ENCODE assay signal across 18 mouse cellular contexts in the genomic region with DNA sequence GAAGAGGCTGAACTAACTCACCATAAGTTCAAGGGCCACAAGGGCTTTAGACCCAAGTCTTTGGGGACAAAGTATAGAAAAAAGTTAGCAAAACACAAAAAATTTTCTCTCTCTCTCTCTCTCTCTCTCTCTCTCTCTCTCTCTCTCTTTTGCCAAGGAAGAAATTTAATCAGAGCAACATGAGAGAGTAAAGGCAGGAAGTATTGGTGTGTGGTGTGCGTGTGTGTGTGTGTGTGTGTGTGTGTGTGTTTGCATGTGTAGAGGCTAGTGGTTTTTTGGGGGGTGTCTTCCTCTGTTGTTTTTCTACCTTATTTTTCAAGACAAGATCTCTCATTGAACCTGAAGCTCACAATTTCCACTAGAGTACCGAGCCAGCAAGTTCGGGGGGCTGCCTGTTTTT. TPM values are rescaled to one million over a fixed set of nuclear protein-coding genes. Genes with fewer than 3 reads are reported as not detected.
DNase-seq lines count a peak whose midpoint lies in the region; TF ChIP-seq lines count a peak whose summit lies in the region.
"Had no signal": no experiment of that assay in that cellular context is flagged by ENCODE, and none has a peak within 500 bp of the region (broad histone marks: within the 10 kb centered on the region; RNA-seq: fewer than 3 reads in every experiment).

No protein-coding gene starts in this region.

- 61% methylated on average over 3 of the region's 3 CpGs for WGBS in spleen, adult 2 months
- WGBS in lung, adult 2 months = 87% methylated on average over 3 of the region's 3 CpGs

- H3K27me3 ChIP-seq in spleen, adult 2 months (ENCODE audit: control insufficient read depth, insufficient read depth, low read length) = no peaks in the 10 kb centered on the region
- H3K27me3 ChIP-seq: heart, embryonic 12.5 days; hindbrain, embryonic 15.5 days had no signal

- no peaks in the 10 kb centered on the region for H3K4me1 ChIP-seq in spleen, adult 2 months (ENCODE audit: control insufficient read depth, insufficient read depth, insufficient read length)
- no peaks in the 10 kb centered on the region; the same call in 1 of the 2 replicates for H3K4me1 ChIP-seq in lung, adult 2 months (ENCODE audit: control insufficient read depth, insufficient read depth, low read length)

- H3K27ac ChIP-seq in spleen, adult 2 months (ENCODE audit: insufficient read depth, low read length) = peak overlapping the region; percentile 38; the same call in 1 of the 2 replicates
- H3K27ac ChIP-seq: embryonic facial prominence, embryonic 12.5 days; forebrain, embryonic 12.5 days; heart, adult 2 months; hindbrain, embryonic 10.5 days; hindbrain, embryonic 15.5 days had no signal

- no peak for DNase-seq in spleen, adult 2 months (ENCODE audit: low read depth in 1 of 2, low spot score in 2 of 2)
- no peak for DNase-seq in spleen, adult 12 weeks (ENCODE audit: low spot score)
- DNase-seq in CD8-positive naive resting alpha-beta T cell, adult 2 months (ENCODE audit: low read depth in 2 of 2, low spot score in 2 of 2) = peak; percentile 43 to 61
- DNase-seq in thymus, postnatal 14 days = peak; percentile 20
- no peak for DNase-seq in adrenal gland, adult 8-10 months
- no peak for DNase-seq in lung, adult 2 months
- DNase-seq: adrenal gland, postnatal 10 days; cerebellum, adult 11 months; cerebellum, adult 8-10 months; cerebellum, postnatal 25 days; forebrain, postnatal 0 days; gastrocnemius, postnatal 14 days; heart, adult 2 months had no signal

- no peaks in the 10 kb centered on the region for H3K36me3 ChIP-seq in spleen, adult 2 months (ENCODE audit: control insufficient read depth, insufficient read depth, low read length)
- H3K36me3 ChIP-seq: embryonic facial prominence, embryonic 12.5 days; forebrain, embryonic 12.5 days; heart, embryonic 12.5 days; hindbrain, embryonic 10.5 days; hindbrain, embryonic 15.5 days had no signal

- no peak for TF ChIP-seq CTCF in spleen, adult 2 months (IDR thresholded peaks at IDR 0.05; ENCODE audit: extremely low read depth, insufficient read depth, insufficient read length, insufficient replicate concordance)
- TF ChIP-seq CTCF in lung, adult 2 months (IDR thresholded peaks at IDR 0.05; ENCODE audit: insufficient read depth, low read length) = no peak

- no peak for TF ChIP-seq POLR2A in spleen, adult 2 months (IDR thresholded peaks at IDR 0.05; ENCODE audit: low read depth, low read length)
- TF ChIP-seq POLR2A in lung, adult 2 months (IDR thresholded peaks at IDR 0.05; ENCODE audit: borderline replicate concordance, extremely low read depth, low read depth, low read length) = no peak

- H3K4me3 ChIP-seq in spleen, adult 2 months (ENCODE audit: extremely low read depth, insufficient read depth, insufficient read length) = no peak overlapping the region
- no peak overlapping the region for H3K4me3 ChIP-seq in lung, adult 2 months (replicated peaks; ENCODE audit: extremely low read depth, low read depth, low read length)
- H3K4me3 ChIP-seq: embryonic facial prominence, embryonic 12.5 days; forebrain, embryonic 12.5 days; heart, adult 2 months; heart, embryonic 12.5 days; hindbrain, embryonic 10.5 days; hindbrain, embryonic 15.5 days had no signal

RNA-seq across cellular contexts. Expression of a gene that starts 46.1 kb away (rescaled TPM):
- 4.4 and 5.1 TPM in 2 replicates for polyA plus RNA-seq in spleen, adult 2 months (2012; rRNA removed)
- 1 to 10 TPM; 4.3 to 8.7 (median 7.9) TPM for total RNA-seq in adrenal gland, adult 8-10 months (2022)
- 7.3 and 8.5 TPM in 2 replicates for polyA plus RNA-seq in lung, adult 2 months (2012; rRNA removed)

Comparison
In these comparisons a context has a peak if more than half of its experiments do, and no peak if none do; other contexts are left out.
1. DNase-seq: peak in CD8-positive naive resting alpha-beta T cell, adult 2 months (2 of 2) and thymus, postnatal 14 days (single experiment); none in spleen, adult 2 months (0 of 2), spleen, adult 12 weeks (single experiment), adrenal gland, adult 8-10 months (single experiment) and lung, adult 2 months (single experiment).